Mouse (Mus musculus): ENCODE data around the gene Selenbp1.
"Not testable (repeated sequence)": the region's sequence is repeated elsewhere in the genome, so short reads cannot be mapped to it uniquely, and the experiment has no call there.

- not testable (repeated sequence) for TF ChIP-seq GABPA (IDR thresholded peaks at IDR 0.05; ENCODE audit: insufficient replicate concordance, low read depth, low read length); USF1 (IDR thresholded peaks at IDR 0.05; ENCODE audit: low read depth, low read length); SIN3A (IDR thresholded peaks at IDR 0.05; ENCODE audit: low read length); MAFK (IDR thresholded peaks at IDR 0.05; ENCODE audit: insufficient replicate concordance, low read length); E2F4 (IDR thresholded peaks at IDR 0.05; ENCODE audit: insufficient replicate concordance, low read depth, low read length); POLR2A (IDR thresholded peaks at IDR 0.05; ENCODE audit: low read depth, low read length); MAX (IDR thresholded peaks at IDR 0.05; ENCODE audit: low read length)
Observed at GRCm38 (mm10) chr3:94943706-94944105, 10.8 kb downstream of the Selenbp1 start.

All from CH12.LX (cell line).